7 mouse cellular contexts compared by ENCODE assay signal in genomic region chr16:93717299-93717703, GRCm38 (mm10). TPM values are rescaled to one million over a fixed set of nuclear protein-coding genes. Genes with fewer than 3 reads are reported as not detected.
DNase-seq lines count a peak whose midpoint lies in the region; ATAC-seq and TF ChIP-seq lines count a peak whose summit lies in the region.

No protein-coding gene starts in this region.

- peak; percentile 18; the same call in 1 of the 2 replicates for TF ChIP-seq POLR2A in cerebellum, adult 2 months (IDR thresholded peaks at IDR 0.05; ENCODE audit: borderline replicate concordance, insufficient read depth, low read length)

- H3K27ac ChIP-seq in cerebellum, adult 2 months (ENCODE audit: insufficient read depth, low read length) = peak overlapping the region; percentile 86
- H3K27ac ChIP-seq in hindbrain, embryonic 13.5 days = peak overlapping the region; percentile 48
- peak overlapping the region; percentile 4 for H3K27ac ChIP-seq in liver, embryonic 16.5 days (ENCODE audit: low read length)

- H3K4me2 ChIP-seq in hindbrain, embryonic 13.5 days = no peak overlapping the region
- H3K4me2 ChIP-seq in liver, embryonic 16.5 days (ENCODE audit: low read depth, low read length) = peak overlapping the region; percentile 33; the same call in 1 of the 2 replicates

- WGBS in cerebellum, adult 2 months = 1% methylated on average over 5 of the region's 5 CpGs
- 11% methylated on average over 5 of the region's 5 CpGs for WGBS in hindbrain, embryonic 13.5 days
- WGBS in liver, embryonic 16.5 days (ENCODE audit: insufficient replicate concordance) = 40% methylated on average over 5 of the region's 5 CpGs

- H3K9me3 ChIP-seq in hindbrain, embryonic 13.5 days = no peaks in the 10 kb centered on the region
- no peaks in the 10 kb centered on the region for H3K9me3 ChIP-seq in liver, embryonic 16.5 days (replicated peaks; ENCODE audit: control insufficient read depth, low read length)

- H3K9ac ChIP-seq in hindbrain, embryonic 13.5 days = 0 out of 2 replicates have a peak overlapping the region, but pooled peaks have one; percentile 24
- 0 out of 2 replicates have a peak overlapping the region, but pooled peaks have one; percentile 7 for H3K9ac ChIP-seq in liver, embryonic 16.5 days (ENCODE audit: low read depth, low read length)

- H3K4me1 ChIP-seq in cerebellum, adult 2 months (ENCODE audit: control insufficient read depth, insufficient read depth, low read length) = peaks cover 42% of the 10 kb centered on the region
- peaks cover 37% of the 10 kb centered on the region for H3K4me1 ChIP-seq in hindbrain, embryonic 13.5 days (replicated peaks)
- peaks cover 40% of the 10 kb centered on the region for H3K4me1 ChIP-seq in liver, embryonic 16.5 days (ENCODE audit: control insufficient read depth, low read depth, low read length)

- H3K27me3 ChIP-seq in cerebellum, adult 2 months (ENCODE audit: control insufficient read depth, insufficient read depth, low read length) = no peaks in the 10 kb centered on the region
- no peaks in the 10 kb centered on the region for H3K27me3 ChIP-seq in hindbrain, embryonic 13.5 days
- H3K27me3 ChIP-seq in liver, embryonic 16.5 days (ENCODE audit: control insufficient read depth, insufficient read depth, low read depth, low read length) = no peaks in the 10 kb centered on the region

- DNase-seq in adrenal gland, adult 2 months = peak; percentile 75
- DNase-seq in cerebellum, adult 2 months = peak; percentile 98
- DNase-seq in frontal cortex, postnatal 36 days (ENCODE audit: low spot score in 2 of 2) = peak; percentile 49 to 58
- DNase-seq in ovary, postnatal 10 days (ENCODE audit: low spot score) = peak; percentile 29
- peak; percentile 67 to 70 for DNase-seq in urinary bladder, postnatal 4 days (ENCODE audit: low spot score in 2 of 2)

- TF ChIP-seq CTCF in cerebellum, adult 2 months (IDR thresholded peaks at IDR 0.05; ENCODE audit: borderline replicate concordance, insufficient read depth, low read depth, low read length) = no peak

- H3K36me3 ChIP-seq in hindbrain, embryonic 13.5 days = peaks cover 21% of the 10 kb centered on the region; the same call in 1 of the 2 replicates
- H3K36me3 ChIP-seq in liver, embryonic 16.5 days (ENCODE audit: control insufficient read depth, insufficient read depth) = no peaks in the 10 kb centered on the region

- no peak overlapping the region for H3K4me3 ChIP-seq in cerebellum, adult 2 months (replicated peaks; ENCODE audit: insufficient read depth, low read depth, low read length)
- H3K4me3 ChIP-seq in hindbrain, embryonic 13.5 days = no peak overlapping the region
- peak overlapping the region; percentile 12; the same call in 1 of the 2 replicates for H3K4me3 ChIP-seq in liver, embryonic 16.5 days (ENCODE audit: low read depth, low read length)

- ATAC-seq in hindbrain, embryonic 13.5 days (ENCODE audit: low FRiP score) = 0 out of 2 replicates have a peak, but pooled peaks have one; percentile 25
- ATAC-seq in liver, embryonic 16.5 days (ENCODE audit: low read depth) = peak; percentile 81

RNA-seq across cellular contexts. Expression of gene Dop1b, which starts 5.6 kb away (rescaled TPM):
- 10 to 100 TPM; 17.4 to 17.5 TPM for total RNA-seq in adrenal gland, adult 2 months (2021)
- polyA plus RNA-seq in adrenal gland, adult 2 months (2012; rRNA removed) = 25.3 and 25.4 TPM in 2 replicates
- polyA plus RNA-seq in cerebellum, adult 2 months (2012; rRNA removed) = 102 and 103 TPM in 2 replicates
- polyA plus RNA-seq in hindbrain, embryonic 13.5 days (2015; fragmentation: Nextera tagmentation; extraction: Ambion mirVana) = 31.0 and 32.2 TPM in 2 replicates
- polyA plus RNA-seq in liver, embryonic 16.5 days (2015; fragmentation: Nextera tagmentation; extraction: Ambion mirVana) = 17.2 and 21.6 TPM in 2 replicates

RNA-seq across cellular contexts. Expression of gene Cbr3, which starts 34.3 kb away (rescaled TPM):
- total RNA-seq in adrenal gland, adult 2 months (2021) = 10 to 100 TPM in 1 of 2 experiments, 1 to 10 TPM in 1; 6.2 to 13.0 TPM
- 16.4 and 17.6 TPM in 2 replicates for polyA plus RNA-seq in adrenal gland, adult 2 months (2012; rRNA removed)
- polyA plus RNA-seq in cerebellum, adult 2 months (2012; rRNA removed) = 5.3 and 6.2 TPM in 2 replicates
- polyA plus RNA-seq in hindbrain, embryonic 13.5 days (2015; fragmentation: Nextera tagmentation; extraction: Ambion mirVana) = 0.89 and 0.99 TPM in 2 replicates
- polyA plus RNA-seq in liver, embryonic 16.5 days (2015; fragmentation: Nextera tagmentation; extraction: Ambion mirVana) = 0.35 and 0.73 TPM in 2 replicates

Comparison
In these comparisons a context has a peak if more than half of its experiments do, and no peak if none do; other contexts are left out.
1. DNase-seq: peak in every context shown above with its lines; median percentile 98 in cerebellum, adult 2 months; 75 in adrenal gland, adult 2 months; 68 in urinary bladder, postnatal 4 days; 54 in frontal cortex, postnatal 36 days; 29 in ovary, postnatal 10 days.
2. H3K27ac ChIP-seq: peak in every context shown above with its lines; median percentile 86 in cerebellum, adult 2 months; 48 in hindbrain, embryonic 13.5 days; 4 in liver, embryonic 16.5 days.